Mouse (Mus musculus) CH12.LX (cell line): ENCODE measurements at regions not wholly inside any gene's neighbourhood (a gene's known extent, or its start where the extent isn't known, plus 50 kb on each side); places are given as distances from the start of the nearest gene placed in this dataset.

Source experiments
- DNase-seq: peaks from one replicate; pipeline ENCODE4 v3.0.0-alpha.2; 2013; ENCODE audit errors: extremely low read depth
- H3K27ac ChIP-seq: 2 replicates; pipeline ENCODE4 v1.5.1; 2012; ENCODE audit warnings: low read depth, mild to moderate bottlenecking, control low read depth, moderate library complexity; ENCODE audit not compliant: insufficient read depth
- H3K27me3 ChIP-seq: replicated peaks from 2 replicates; pipeline ENCODE3; 2012; ENCODE audit warnings: inconsistent platforms
- H3K36me3 ChIP-seq, 2 experiments: replicated peaks in 1 of 2; 2 replicates each; pipeline versions ENCODE3 to v1.6.1; 2012; ENCODE audit warnings: inconsistent platforms in 1 of 2, low read length in 1 of 2, mild to moderate bottlenecking in 1 of 2, mixed read lengths in 1 of 2, moderate library complexity in 1 of 2; ENCODE audit not compliant: control insufficient read depth in 1 of 2, insufficient read depth in 1 of 2
- H3K4me1 ChIP-seq, 2 experiments: 2 replicates each; pipeline ENCODE4 v1.6.1; 2012; ENCODE audit warnings: inconsistent platforms in 1 of 2, moderate library complexity in 1 of 2; ENCODE audit not compliant: insufficient read depth in 2 of 2, control insufficient read depth in 1 of 2
- H3K4me2 ChIP-seq: 2 replicates; pipeline ENCODE4 v1.6.1; 2012; ENCODE audit warnings: low read depth, mild to moderate bottlenecking, control low read depth; ENCODE audit not compliant: poor library complexity, insufficient read depth, severe bottlenecking
- H3K4me3 ChIP-seq, 3 experiments: fragments of 150-350 bp in 1 of 3; sonication (generic) in 1 of 3; replicated peaks in 1 of 3; 2 replicates each; pipeline versions ENCODE3 to v1.5.1; 2011 to 2012; ENCODE audit warnings: low read depth in 2 of 3, low read length in 2 of 3, mild to moderate bottlenecking in 2 of 3, moderate library complexity in 2 of 3, control low read depth in 1 of 3, improper control_type of control experiment in 1 of 3, inconsistent platforms in 1 of 3, mixed read lengths in 1 of 3; ENCODE audit not compliant: poor library complexity in 1 of 3
- H3K79me2 ChIP-seq: replicated peaks from 2 replicates; pipeline ENCODE4 v1.6.1; 2012; ENCODE audit warnings: mild to moderate bottlenecking, moderate library complexity; ENCODE audit not compliant: control insufficient read depth, poor library complexity, insufficient read depth, severe bottlenecking; ENCODE audit errors: extremely low read depth
- H3K9ac ChIP-seq: 2 replicates; pipeline ENCODE4 v1.6.1; 2012; ENCODE audit warnings: low read depth, mild to moderate bottlenecking, control low read depth, moderate library complexity; ENCODE audit not compliant: insufficient read depth
- H3K9me3 ChIP-seq: replicated peaks from 2 replicates; pipeline ENCODE3; 2012; ENCODE audit warnings: low read length, inconsistent platforms, mixed read lengths
- BHLHE40 ChIP-seq: IDR thresholded peaks from 2 replicates; pipeline ENCODE4 v1.6.1; 2011; ENCODE audit warnings: mild to moderate bottlenecking, low read depth, low read length, improper control_type of control experiment
- CHD1 ChIP-seq: IDR thresholded peaks from 2 replicates; pipeline ENCODE4 v1.6.1; 2012; ENCODE audit warnings: low read depth, low read length, improper control_type of control experiment, inconsistent platforms
- E2F4 ChIP-seq: IDR thresholded peaks from 2 replicates; pipeline ENCODE4 v1.6.1; 2011; ENCODE audit warnings: low read depth, low read length, improper control_type of control experiment; ENCODE audit not compliant: insufficient replicate concordance
- ELF1 ChIP-seq: IDR thresholded peaks from 2 replicates; pipeline ENCODE4 v1.6.1; 2014; ENCODE audit warnings: low read depth, mild to moderate bottlenecking, inconsistent platforms, low read length, improper control_type of control experiment
- EP300 ChIP-seq: IDR thresholded peaks from 2 replicates; pipeline ENCODE4 v1.6.1; 2011; ENCODE audit warnings: low read length, improper control_type of control experiment
- ETS1 ChIP-seq: conservative IDR thresholded peaks from 2 replicates; pipeline ENCODE4 v1.6.1; 2012; ENCODE audit warnings: low read depth, mild to moderate bottlenecking, inconsistent platforms, low read length, improper control_type of control experiment, moderate library complexity
- GABPA ChIP-seq: IDR thresholded peaks from 2 replicates; pipeline ENCODE4 v1.6.1; 2012; ENCODE audit warnings: low read depth, low read length, improper control_type of control experiment, inconsistent platforms; ENCODE audit not compliant: insufficient replicate concordance
- HCFC1 ChIP-seq: IDR thresholded peaks from 2 replicates; pipeline ENCODE4 v1.6.1; 2012; ENCODE audit warnings: low read depth, mild to moderate bottlenecking, inconsistent platforms, low read length, improper control_type of control experiment
- IRF4 ChIP-seq: IDR thresholded peaks from 2 replicates; pipeline ENCODE4 v1.6.1; 2014; ENCODE audit warnings: low read depth, mild to moderate bottlenecking, inconsistent platforms, low read length, improper control_type of control experiment
- JUND ChIP-seq: conservative IDR thresholded peaks from 2 replicates; pipeline ENCODE4 v1.6.1; 2011; ENCODE audit warnings: low read depth, low read length, improper control_type of control experiment
- KAT2A ChIP-seq: IDR thresholded peaks from 2 replicates; pipeline ENCODE4 v1.6.1; 2012; ENCODE audit warnings: low read length, improper control_type of control experiment, inconsistent platforms; ENCODE audit not compliant: insufficient replicate concordance
- MAFK ChIP-seq: IDR thresholded peaks from 2 replicates; pipeline ENCODE4 v1.6.1; 2011; ENCODE audit warnings: low read length, improper control_type of control experiment; ENCODE audit not compliant: insufficient replicate concordance
- MAX ChIP-seq: IDR thresholded peaks from 2 replicates; pipeline ENCODE4 v1.6.1; 2011; ENCODE audit warnings: low read length, improper control_type of control experiment
- MAZ ChIP-seq: IDR thresholded peaks from 2 replicates; pipeline ENCODE4 v1.6.1; 2012; ENCODE audit warnings: low read depth, mild to moderate bottlenecking, inconsistent platforms, low read length, improper control_type of control experiment, moderate library complexity
- MEF2A ChIP-seq: IDR thresholded peaks from 2 replicates; pipeline ENCODE4 v1.6.1; 2014; ENCODE audit warnings: low read depth, mild to moderate bottlenecking, inconsistent platforms, low read length, improper control_type of control experiment, borderline replicate concordance
- MXI1 ChIP-seq: IDR thresholded peaks from 2 replicates; pipeline ENCODE4 v1.6.1; 2011; ENCODE audit warnings: mild to moderate bottlenecking, low read depth, low read length, improper control_type of control experiment
- NELFE ChIP-seq: IDR thresholded peaks from 2 replicates; pipeline ENCODE4 v1.6.1; 2011; ENCODE audit warnings: low read depth, low read length, improper control_type of control experiment
- NRF1 ChIP-seq: IDR thresholded peaks from 2 replicates; pipeline ENCODE4 v1.6.1; 2014; ENCODE audit warnings: low read depth, mild to moderate bottlenecking, inconsistent platforms, low read length, improper control_type of control experiment, moderate library complexity
- PAX5 ChIP-seq: IDR thresholded peaks from 2 replicates; pipeline ENCODE4 v1.6.1; 2012; ENCODE audit warnings: low read length, inconsistent platforms, mixed read lengths
- RAD21 ChIP-seq: IDR thresholded peaks from 2 replicates; pipeline ENCODE4 v1.6.1; 2011; ENCODE audit warnings: low read depth, mild to moderate bottlenecking, low read length, improper control_type of control experiment, moderate library complexity
- SIN3A ChIP-seq: IDR thresholded peaks from 2 replicates; pipeline ENCODE4 v1.6.1; 2012; ENCODE audit warnings: low read length, improper control_type of control experiment, inconsistent platforms
- TBP ChIP-seq: conservative IDR thresholded peaks from 2 replicates; pipeline ENCODE4 v1.6.1; 2011; ENCODE audit warnings: low read depth, low read length, improper control_type of control experiment
- TCF12 ChIP-seq: IDR thresholded peaks from 2 replicates; pipeline ENCODE4 v1.6.1; 2014; ENCODE audit warnings: low read depth, mild to moderate bottlenecking, inconsistent platforms, low read length, improper control_type of control experiment
- UBTF ChIP-seq: IDR thresholded peaks from 2 replicates; pipeline ENCODE4 v1.6.1; 2012; ENCODE audit warnings: low read depth, mild to moderate bottlenecking, inconsistent platforms, low read length, improper control_type of control experiment, moderate library complexity
- USF1 ChIP-seq: IDR thresholded peaks from 2 replicates; pipeline ENCODE4 v1.6.1; 2014; ENCODE audit warnings: low read depth, mild to moderate bottlenecking, inconsistent platforms, low read length, improper control_type of control experiment
- USF2 ChIP-seq: conservative IDR thresholded peaks from 2 replicates; pipeline ENCODE4 v1.6.1; 2011; ENCODE audit warnings: low read depth, low read length, improper control_type of control experiment
- ZKSCAN1 ChIP-seq: IDR thresholded peaks from 2 replicates; pipeline ENCODE4 v1.6.1; 2012; ENCODE audit warnings: low read depth, inconsistent platforms, low read length, improper control_type of control experiment, borderline replicate concordance
- ZMIZ1 ChIP-seq: IDR thresholded peaks from 2 replicates; pipeline ENCODE4 v1.6.1; 2012; ENCODE audit warnings: low read depth, mild to moderate bottlenecking, inconsistent platforms, low read length, improper control_type of control experiment
- ZNF384 ChIP-seq: IDR thresholded peaks from 2 replicates; pipeline ENCODE4 v1.6.1; 2012; ENCODE audit warnings: low read depth, low read length, improper control_type of control experiment, inconsistent platforms
- dilution Hi-C: fragments of 300-500 bp; cut with MboI; formaldehyde crosslinking; loops from 2 replicates; pipeline ENCODE4 v1.14.3; 2020; ENCODE audit warnings: low sequenced_read_pairs; ENCODE audit not compliant: extremely low pct_unique_long_range_greater_than_20kb, extremely low pct_ligation_motif_present
- in situ Hi-C: fragments of 300-500 bp; cut with MboI; formaldehyde crosslinking; loops from 3 replicates; pipeline ENCODE4 v1.14.3; 2019; ENCODE audit warnings: low sequenced_read_pairs, low pct_ligation_motif_present, low pct_unique_long_range_greater_than_20kb, mixed read lengths

DNA sequence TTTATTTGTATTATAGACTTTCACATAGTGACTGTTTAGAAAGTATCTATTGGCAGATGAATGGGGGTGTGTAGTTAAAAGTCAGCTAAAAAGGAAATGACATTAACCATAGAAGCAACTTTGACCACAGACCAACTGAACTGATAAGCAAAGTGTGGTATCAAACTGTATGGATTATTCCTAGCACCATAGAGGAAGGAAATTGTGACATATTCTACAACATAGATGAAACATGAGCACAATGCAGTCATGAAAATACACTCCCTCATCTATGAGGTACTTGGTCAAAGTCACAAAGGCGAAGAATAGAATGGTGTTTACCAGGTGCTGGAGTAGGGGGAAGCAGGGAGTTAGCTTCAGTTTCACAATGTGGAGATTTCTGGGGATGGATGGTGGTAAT is 181.4 kb upstream of the Crbn start:
- in situ Hi-C loops (no loop called here), dilution Hi-C loops (no loop called here)
- Histone ChIP-seq H3K79me2 (no peaks in the 10 kb centered on the region), H3K27me3 (no peaks in the 10 kb centered on the region), H3K4me1 (peaks cover 0 to 25% of the 10 kb centered on the region in 2 experiments; a peak in 1 of 4 replicates), H3K9me3 (no peaks in the 10 kb centered on the region), H3K27ac (no peak overlapping the region), H3K36me3 (no peaks in the 10 kb centered on the region), H3K9ac (no peak overlapping the region), H3K4me2 (no peak overlapping the region)
- DNase-seq, result no peak
- TF ChIP-seq EP300 (no peak), ETS1 (no peak), MXI1 (no peak), RAD21 (no peak), SIN3A (no peak), MAX (no peak), NELFE (no peak), MAFK (no peak), NRF1 (no peak), GABPA (no peak), MEF2A (no peak), TCF12 (no peak), E2F4 (no peak), ZNF384 (no peak), MAZ (no peak), USF2 (no peak), CHD1 (no peak), UBTF (no peak), ZMIZ1 (no peak), HCFC1 (no peak)
- TF ChIP-seq, all 38 proteins: peak for 0
- no peak overlapping the region for H3K4me3 ChIP-seq

DNA sequence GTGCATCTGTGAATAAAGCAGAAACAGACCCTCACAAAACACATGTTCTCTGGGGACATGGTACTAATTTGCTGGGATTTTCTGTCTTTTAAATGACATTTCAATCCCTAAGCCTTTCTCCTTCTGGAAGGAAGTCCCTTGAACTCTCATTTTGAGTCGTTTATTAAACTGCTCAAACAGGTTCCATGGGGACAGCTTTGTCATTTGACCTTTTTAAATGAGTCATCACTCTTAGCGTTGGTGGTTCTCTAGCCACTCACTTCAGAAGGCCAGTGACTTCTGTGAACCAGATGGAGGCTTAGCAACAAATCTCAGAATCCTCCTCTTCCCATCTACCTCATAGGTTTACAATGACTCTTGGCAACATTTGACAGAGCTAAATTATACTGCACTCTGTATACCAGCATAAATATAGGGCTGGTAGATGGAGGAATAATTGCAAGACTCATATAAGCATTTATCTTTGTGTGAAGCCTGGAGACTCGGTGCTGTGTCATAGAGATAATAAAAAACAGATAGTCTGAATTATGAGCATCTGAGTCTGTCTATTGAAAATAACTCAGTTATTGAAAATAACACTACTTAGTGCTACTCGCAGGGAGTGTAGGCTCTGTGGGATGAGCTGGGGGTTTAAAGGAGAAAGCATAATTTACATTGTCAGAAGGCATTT is 185.4 kb upstream of the Crbn start:
- no peaks in the 10 kb centered on the region for H3K27me3 ChIP-seq
- no peak overlapping the region for H3K4me2 ChIP-seq
- H3K9me3 ChIP-seq, result no peaks in the 10 kb centered on the region
- no peaks in the 10 kb centered on the region for H3K36me3 ChIP-seq
- dilution Hi-C loops (no loop called here), in situ Hi-C loops (no loop called here)
- H3K27ac ChIP-seq, result no peak overlapping the region
- H3K4me3 ChIP-seq, result no peak overlapping the region
- H3K79me2 ChIP-seq, result no peaks in the 10 kb centered on the region
- peaks cover 0 to 17% of the 10 kb centered on the region in 2 experiments; a peak in 1 of 4 replicates for H3K4me1 ChIP-seq
- H3K9ac ChIP-seq, result no peak overlapping the region
- DNase-seq, result peak; percentile 17
- TF ChIP-seq IRF4 (peak; percentile 60; the same call in 1 of the 2 replicates), ELF1 (no peak), ETS1 (no peak), RAD21 (no peak), E2F4 (no peak), ZMIZ1 (no peak), GABPA (no peak), PAX5 (no peak), MXI1 (no peak), HCFC1 (no peak), TCF12 (no peak), NELFE (no peak), MEF2A (no peak), BHLHE40 (0 out of 2 replicates have a peak, but pooled peaks have one; percentile 7), CHD1 (no peak), ZKSCAN1 (no peak), KAT2A (no peak), USF1 (no peak), MAZ (no peak), JUND (peak; percentile 46; the same call in 1 of the 2 replicates), EP300 (peak; percentile 64), MAFK (no peak), TBP (no peak), NRF1 (no peak)
